Mouse (Mus musculus) megakaryocyte, embryonic 14.5 days (primary cell): ENCODE data around the gene Papss1. TPM values are rescaled to one million over a fixed set of nuclear protein-coding genes. Genes with fewer than 3 reads are reported as not detected.

Experiments
- H3K27me3 ChIP-seq: replicated peaks from 2 replicates; pipeline ENCODE3; 2012; ENCODE audit warnings: inconsistent platforms
- H3K36me3 ChIP-seq: replicated peaks from 2 replicates; pipeline ENCODE3; 2012; ENCODE audit warnings: low read length, inconsistent platforms, mixed read lengths
- H3K4me1 ChIP-seq: 2 replicates; pipeline ENCODE4 v1.6.1; 2012; ENCODE audit warnings: inconsistent platforms
- H3K4me3 ChIP-seq: replicated peaks from 2 replicates; pipeline ENCODE3; 2012; ENCODE audit warnings: moderate library complexity, mild to moderate bottlenecking, inconsistent platforms
- H3K9me3 ChIP-seq: 2 replicates; pipeline ENCODE4 v1.6.1; 2012; ENCODE audit warnings: inconsistent platforms
- FLI1 ChIP-seq: IDR thresholded peaks from 2 replicates; pipeline ENCODE4 v1.6.1; 2012; ENCODE audit warnings: low read length, inconsistent platforms, mixed read lengths
- GATA1 ChIP-seq: IDR thresholded peaks from 3 replicates; pipeline ENCODE4 v1.6.1; 2012; ENCODE audit warnings: mixed read lengths, low read length, inconsistent platforms, borderline replicate concordance
- polyA plus RNA-seq: library from polyadenylated mRNA; stranded (reverse); fragments of >175 nt; gene quantifications from 2 replicates; pipeline ENCODE4 v1.2.3, GENCODE M21; 2012; ENCODE audit warnings: low replicate concordance; ENCODE audit not compliant: insufficient read depth

Papss1 gene
- polyA plus RNA-seq, 1 experiment, result 12.3 TPM

DNA sequence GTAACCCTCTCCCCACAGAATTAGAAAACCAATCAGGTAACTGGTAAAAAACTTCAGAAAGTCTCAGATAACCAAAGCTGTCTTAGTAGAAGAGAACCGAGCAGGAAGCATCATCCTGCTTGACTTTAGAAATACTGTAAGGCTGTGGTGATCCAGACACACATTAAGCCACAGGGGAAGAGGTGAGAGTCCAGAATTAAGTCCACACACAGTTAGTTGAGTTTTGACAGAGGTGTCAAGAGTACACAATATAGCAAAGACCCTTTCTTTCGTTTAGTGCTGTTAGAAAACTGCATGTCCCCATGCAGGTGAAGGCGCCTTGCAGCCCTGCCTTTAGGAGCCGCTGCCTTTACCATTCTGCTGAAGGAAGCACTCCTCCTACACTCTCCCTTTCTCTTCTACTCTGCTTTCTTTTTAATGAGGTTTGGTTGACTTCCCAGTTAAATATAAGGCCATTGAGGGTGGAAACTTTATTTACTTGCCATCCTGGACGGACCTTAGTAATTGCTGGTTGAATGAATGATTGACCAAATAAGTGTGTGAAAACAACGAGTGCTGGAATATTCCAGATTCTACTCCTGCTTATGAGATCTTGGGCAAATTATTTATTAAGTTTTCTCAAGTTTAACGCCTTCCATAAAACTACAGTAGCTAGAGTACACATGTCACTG lies 14.0 kb downstream of the Papss1 start:
- Histone ChIP-seq H3K4me1 (0 out of 2 replicates have a peak, but pooled peaks cover 3% of the 10 kb centered on the region), H3K4me3 (no peak overlapping the region), H3K36me3 (peaks cover 48% of the 10 kb centered on the region), H3K9me3 (no peaks in the 10 kb centered on the region), H3K27me3 (no peaks in the 10 kb centered on the region)
- TF ChIP-seq FLI1 (no peak), GATA1 (no peak)

DNA sequence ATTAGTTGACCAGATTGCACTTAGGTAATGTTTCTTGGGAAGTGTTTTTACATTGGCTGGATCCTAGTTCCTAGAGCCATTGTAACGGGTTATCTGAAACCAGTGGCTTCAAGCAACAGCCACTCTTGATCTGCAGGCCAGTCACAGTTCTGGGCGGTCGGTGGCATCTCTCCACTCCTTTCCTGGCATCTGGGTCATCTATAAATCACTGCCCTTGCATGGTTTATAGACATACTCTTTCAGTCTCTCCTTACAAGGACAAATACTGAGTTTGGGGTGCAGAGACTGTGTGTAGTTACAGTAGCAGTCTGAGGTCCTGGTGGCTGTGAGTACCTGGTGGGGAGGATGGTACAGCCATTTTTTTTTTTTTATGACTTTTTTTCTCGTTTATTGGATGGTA lies 15.5 kb downstream of the Papss1 start:
- H3K36me3 ChIP-seq, result peaks cover 62% of the 10 kb centered on the region
- H3K4me3 ChIP-seq, result no peak overlapping the region
- TF ChIP-seq FLI1 (no peak), GATA1 (no peak)
- H3K27me3 ChIP-seq, result no peaks in the 10 kb centered on the region
- no peaks in the 10 kb centered on the region for H3K9me3 ChIP-seq
- 0 out of 2 replicates have a peak, but pooled peaks cover 3% of the 10 kb centered on the region for H3K4me1 ChIP-seq

DNA sequence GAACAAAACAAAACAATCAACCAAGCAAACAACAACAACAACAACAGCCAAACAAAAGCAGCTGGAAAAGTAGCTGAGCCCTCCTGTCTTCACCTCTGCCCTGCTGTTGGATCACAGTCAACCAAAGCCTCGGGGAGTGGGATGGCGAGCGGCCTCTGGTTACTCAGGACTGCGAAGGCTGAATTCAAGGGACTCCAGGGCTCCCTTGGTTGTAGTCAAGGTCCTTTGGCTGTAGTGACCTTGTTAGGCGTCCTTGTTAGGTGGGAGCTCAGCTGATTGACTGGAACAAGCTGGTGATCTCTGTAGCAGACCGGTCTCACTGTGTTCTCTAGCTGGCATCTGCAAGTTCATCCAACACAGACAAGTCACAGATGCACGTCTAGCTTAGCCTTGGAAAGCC lies 16.5 kb downstream of the Papss1 start:
- TF ChIP-seq FLI1 (no peak), GATA1 (no peak)
- no peak overlapping the region for H3K4me3 ChIP-seq
- H3K9me3 ChIP-seq, result no peaks in the 10 kb centered on the region
- H3K4me1 ChIP-seq, result 0 out of 2 replicates have a peak, but pooled peaks cover 3% of the 10 kb centered on the region
- peaks cover 73% of the 10 kb centered on the region for H3K36me3 ChIP-seq
- no peaks in the 10 kb centered on the region for H3K27me3 ChIP-seq

DNA sequence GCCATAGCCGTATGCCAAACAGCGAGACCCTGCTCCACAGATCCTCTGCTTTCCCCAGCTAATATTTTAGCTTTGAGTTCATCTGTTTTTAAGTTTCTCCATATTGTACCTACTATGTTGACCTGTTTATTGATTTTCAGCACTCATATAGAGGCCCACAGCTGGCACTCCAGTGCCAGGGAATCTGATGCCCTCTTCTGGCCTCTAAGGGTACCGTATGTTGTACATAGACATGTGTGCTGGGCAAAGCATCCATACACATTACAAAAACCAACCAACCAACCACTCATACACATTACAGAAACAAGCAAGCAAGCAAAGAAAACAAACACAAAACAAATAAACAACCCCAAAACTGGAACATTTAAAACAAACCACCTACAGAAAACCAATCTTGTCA lies 22.2 kb downstream of the Papss1 start:
- TF ChIP-seq FLI1 (no peak), GATA1 (no peak)

DNA sequence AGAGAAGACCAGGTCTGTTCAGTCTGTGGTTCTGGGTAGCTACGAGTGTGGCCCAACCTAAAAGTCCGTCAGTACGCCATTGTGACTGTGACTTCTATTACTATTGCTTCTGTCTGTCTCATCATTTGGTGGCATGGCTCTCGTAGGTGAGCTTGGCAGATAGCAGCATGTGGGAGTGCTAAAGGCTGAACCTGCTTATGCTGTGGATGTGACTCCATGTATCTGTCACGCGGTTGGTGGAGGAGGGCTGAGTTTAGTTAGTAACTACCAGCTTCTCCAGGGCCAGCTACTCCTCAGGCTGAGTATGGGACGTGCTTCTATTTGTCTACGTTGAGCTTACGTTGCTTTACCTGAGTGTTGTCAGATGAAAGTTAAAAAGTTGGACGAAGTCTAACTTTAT lies 23.4 kb downstream of the Papss1 start:
- peaks cover 93% of the 10 kb centered on the region for H3K36me3 ChIP-seq
- H3K9me3 ChIP-seq, result no peaks in the 10 kb centered on the region
- no peak overlapping the region for H3K4me3 ChIP-seq
- TF ChIP-seq FLI1 (no peak), GATA1 (no peak)
- H3K27me3 ChIP-seq, result no peaks in the 10 kb centered on the region
- no peaks in the 10 kb centered on the region for H3K4me1 ChIP-seq

More for the DNA sequence above, 22.2 kb downstream of the Papss1 start:
- H3K4me1 ChIP-seq, result no peaks in the 10 kb centered on the region
- H3K9me3 ChIP-seq, result no peaks in the 10 kb centered on the region
- H3K27me3 ChIP-seq, result no peaks in the 10 kb centered on the region
- no peak overlapping the region for H3K4me3 ChIP-seq
- peaks cover 94% of the 10 kb centered on the region for H3K36me3 ChIP-seq

DNA sequence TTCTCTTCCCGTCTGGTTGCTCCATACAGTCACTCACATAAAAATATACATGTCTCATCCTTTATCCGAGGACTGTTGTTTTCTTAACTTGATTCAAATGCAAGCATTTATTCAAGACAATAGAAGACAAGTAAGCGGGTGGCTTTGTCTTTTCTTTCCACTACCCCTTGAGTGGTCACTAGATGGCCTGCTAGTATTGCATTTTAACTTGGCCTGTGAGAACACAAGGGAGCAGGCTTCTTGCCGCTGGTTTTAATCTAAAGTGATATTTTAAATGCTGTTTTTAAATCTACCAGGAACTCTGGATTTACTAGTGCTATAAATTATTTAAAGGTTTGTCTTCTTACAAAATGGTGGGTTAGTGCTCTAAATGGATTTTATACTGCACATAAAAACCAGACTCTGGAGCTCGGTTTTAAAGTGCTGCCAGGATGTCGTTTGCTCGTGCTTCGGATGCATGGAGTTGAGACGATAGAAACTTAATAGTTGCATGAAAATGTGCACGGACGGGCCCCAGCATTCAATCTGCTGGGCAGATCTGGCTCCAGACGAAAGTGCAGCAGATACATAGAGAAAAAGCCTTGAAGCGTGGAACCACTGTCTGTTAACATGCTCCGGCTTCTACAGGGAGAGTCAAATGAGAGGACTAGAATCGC lies 28.7 kb downstream of the Papss1 start:
- H3K4me3 ChIP-seq, result no peak overlapping the region
- TF ChIP-seq FLI1 (no peak), GATA1 (no peak)
- no peaks in the 10 kb centered on the region for H3K27me3 ChIP-seq
- H3K36me3 ChIP-seq, result peaks cover 79% of the 10 kb centered on the region
- no peaks in the 10 kb centered on the region for H3K9me3 ChIP-seq
- H3K4me1 ChIP-seq, result no peaks in the 10 kb centered on the region

DNA sequence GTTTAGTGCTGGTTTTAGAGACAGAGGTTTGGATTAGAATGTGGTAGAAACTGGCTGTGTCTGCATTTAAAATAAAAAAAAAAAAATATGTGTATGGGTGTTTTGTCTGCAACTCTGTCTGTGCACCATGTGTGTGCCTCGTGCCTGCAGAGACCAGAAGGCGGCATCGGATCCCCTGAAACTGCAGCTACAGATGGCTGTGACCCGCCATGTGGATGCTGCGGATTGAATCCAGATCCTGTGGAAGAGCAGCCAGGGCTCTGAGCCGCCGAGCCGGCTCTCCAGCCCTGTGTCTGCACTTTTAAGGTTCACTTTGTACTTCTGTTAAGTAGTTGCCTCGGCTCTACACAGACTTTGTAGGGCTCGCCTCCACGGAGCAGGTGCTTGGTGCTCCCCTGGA lies 29.8 kb downstream of the Papss1 start:
- no peak for TF ChIP-seq FLI1
- TF ChIP-seq GATA1, result no peak
- Histone ChIP-seq H3K36me3 (peaks cover 74% of the 10 kb centered on the region), H3K9me3 (no peaks in the 10 kb centered on the region), H3K4me3 (no peak overlapping the region), H3K27me3 (no peaks in the 10 kb centered on the region), H3K4me1 (no peaks in the 10 kb centered on the region)

DNA sequence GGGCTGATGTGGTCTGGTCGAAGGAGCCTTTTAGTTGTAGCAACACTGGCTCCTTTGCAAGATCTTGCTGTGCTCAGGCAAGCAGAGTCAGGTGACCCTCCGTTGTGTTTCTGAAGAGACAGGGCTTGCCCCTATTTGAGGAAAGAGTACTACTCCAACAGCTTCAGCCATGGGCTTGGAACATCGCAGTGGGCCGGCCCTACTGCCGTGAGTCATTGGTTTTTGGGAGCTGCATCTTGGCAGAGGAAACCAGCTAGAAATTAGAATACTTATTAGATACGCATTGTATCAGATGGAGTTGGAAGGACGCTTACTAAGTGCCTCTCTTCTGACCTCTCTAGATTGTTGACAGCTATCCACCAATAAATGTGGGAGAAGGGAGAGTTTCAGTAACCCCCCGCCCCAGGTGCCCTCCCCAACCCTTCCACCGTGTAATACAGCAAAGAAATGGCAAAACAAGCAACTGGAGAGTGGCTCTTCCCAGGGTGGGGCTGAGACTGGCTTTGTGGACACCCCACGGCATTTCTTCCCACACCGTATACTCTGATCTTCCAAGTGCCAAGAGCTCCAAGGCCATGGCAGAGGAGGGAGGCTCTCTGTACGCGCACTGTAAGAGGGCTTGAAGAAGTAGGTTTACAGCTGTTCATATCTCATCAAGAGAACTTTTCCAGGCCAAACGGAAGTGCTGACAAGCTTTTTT lies 31.1 kb downstream of the Papss1 start:
- H3K4me3 ChIP-seq, result no peak overlapping the region
- H3K36me3 ChIP-seq, result peaks cover 75% of the 10 kb centered on the region

DNA sequence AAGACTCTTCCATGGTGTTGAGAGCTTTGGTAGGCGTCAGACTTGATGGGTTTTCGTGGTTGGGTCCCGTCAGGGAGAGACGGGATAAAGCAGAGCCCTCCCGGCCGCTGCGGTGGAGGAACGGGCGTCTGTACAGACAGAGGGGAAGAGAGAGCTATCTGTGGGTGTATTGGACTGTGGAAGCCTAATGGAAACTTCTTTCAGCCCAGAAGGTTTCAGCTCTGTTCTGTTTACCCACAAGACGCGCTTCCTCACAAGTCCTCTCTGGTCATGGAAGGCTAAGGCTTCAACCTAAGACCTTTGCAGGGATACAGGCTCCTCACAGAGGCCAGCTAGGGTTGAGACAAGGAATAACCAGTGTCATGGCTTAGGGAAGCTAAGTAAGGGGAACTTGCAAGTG lies 36.2 kb downstream of the Papss1 start:
- Histone ChIP-seq H3K27me3 (no peaks in the 10 kb centered on the region), H3K9me3 (no peaks in the 10 kb centered on the region), H3K4me1 (no peaks in the 10 kb centered on the region), H3K4me3 (no peak overlapping the region), H3K36me3 (peaks cover 62% of the 10 kb centered on the region)
- TF ChIP-seq GATA1 (no peak), FLI1 (no peak)

More for the DNA sequence above, 31.1 kb downstream of the Papss1 start:
- Histone ChIP-seq H3K27me3 (no peaks in the 10 kb centered on the region), H3K4me1 (no peaks in the 10 kb centered on the region), H3K9me3 (no peaks in the 10 kb centered on the region)
- no peak for TF ChIP-seq FLI1
- no peak for TF ChIP-seq GATA1

DNA sequence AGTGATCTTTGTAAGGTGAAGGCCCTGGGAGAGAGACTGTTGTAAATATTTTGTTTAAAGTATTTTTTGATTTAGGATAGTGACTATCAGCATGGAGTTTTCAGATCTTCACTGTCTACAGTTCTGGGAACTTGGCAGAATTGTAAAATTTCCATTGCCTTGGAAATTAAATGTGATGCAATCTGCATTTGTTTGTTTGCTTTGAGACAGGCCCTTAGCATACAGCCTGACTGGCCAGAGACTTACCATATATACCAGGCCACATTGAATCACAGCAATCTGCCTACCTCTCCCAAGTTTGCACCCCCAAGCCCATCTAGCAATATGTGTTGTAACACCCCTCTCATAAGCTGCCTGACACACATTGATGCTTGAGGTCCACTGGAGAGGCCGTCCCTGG lies 36.8 kb downstream of the Papss1 start:
- no peak overlapping the region for H3K4me3 ChIP-seq
- TF ChIP-seq GATA1, result no peak
- TF ChIP-seq FLI1, result no peak
- no peaks in the 10 kb centered on the region for H3K9me3 ChIP-seq
- peaks cover 65% of the 10 kb centered on the region for H3K36me3 ChIP-seq
- no peaks in the 10 kb centered on the region for H3K27me3 ChIP-seq
- H3K4me1 ChIP-seq, result no peaks in the 10 kb centered on the region
